Mouse (Mus musculus): ENCODE measurements at regions not wholly inside any gene's neighbourhood (a gene's known extent, or its start where the extent isn't known, plus 50 kb on each side); places are given as distances from the start of the nearest gene placed in this dataset.

DNA sequence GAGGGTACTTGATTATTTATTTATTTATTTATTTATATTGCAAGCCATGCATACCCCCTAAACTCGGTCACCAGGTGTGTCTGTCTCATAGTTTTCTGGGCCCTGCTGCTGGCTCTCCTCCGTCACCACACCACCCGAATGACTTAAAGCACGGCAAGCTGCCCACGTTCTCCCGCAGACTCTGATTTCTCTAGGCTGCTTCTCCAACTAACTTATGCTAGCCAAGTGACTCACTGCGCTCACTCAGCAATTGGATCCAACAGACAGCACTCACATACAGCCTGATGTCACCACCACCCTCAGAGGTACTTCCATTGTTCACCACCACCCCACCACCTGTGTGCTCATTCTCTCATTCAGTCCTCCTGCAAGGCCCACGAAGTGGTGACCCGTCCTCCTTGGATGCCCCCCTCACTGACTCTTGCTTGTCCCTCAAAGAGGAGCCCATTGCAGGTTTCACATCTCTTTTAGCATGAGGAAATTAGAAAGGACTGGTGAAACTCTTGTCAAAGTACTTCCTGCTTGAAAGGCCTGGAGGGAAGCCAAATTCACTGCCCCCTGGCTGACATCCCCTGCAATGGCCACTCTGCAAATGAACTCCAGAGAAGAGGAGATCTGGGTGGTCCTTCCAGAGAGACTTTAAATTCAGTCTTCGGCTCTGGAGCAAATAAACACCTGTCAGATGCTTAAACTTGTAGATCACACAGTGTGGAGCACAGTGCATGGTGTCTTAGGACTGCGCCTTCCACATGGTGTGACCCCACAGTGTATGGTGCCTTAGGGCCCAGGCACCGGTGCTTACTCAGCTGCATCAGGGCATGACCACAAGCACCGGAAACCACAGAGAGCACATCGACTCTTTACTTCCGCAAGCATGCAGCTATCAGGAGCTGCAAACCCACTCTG, 262.8 kb downstream of the Cxcl12 start:
- Histone ChIP-seq H3K27ac (ENCODE audit: insufficient read depth, low read depth, low read length) (peak overlapping the region; percentile 96), H3K4me1 (ENCODE audit: control insufficient read depth, insufficient read depth, low read length) (peaks cover 56% of the 10 kb centered on the region), H3K4me3 (ENCODE audit: insufficient read depth, low read length) (peak overlapping the region; percentile 36)
- TF ChIP-seq CTCF (IDR thresholded peaks at IDR 0.05; ENCODE audit: low read depth, low read length), result no peak
- TF ChIP-seq POLR2A (IDR thresholded peaks at IDR 0.05; ENCODE audit: borderline replicate concordance, low read depth, low read length), result no peak

DNA sequence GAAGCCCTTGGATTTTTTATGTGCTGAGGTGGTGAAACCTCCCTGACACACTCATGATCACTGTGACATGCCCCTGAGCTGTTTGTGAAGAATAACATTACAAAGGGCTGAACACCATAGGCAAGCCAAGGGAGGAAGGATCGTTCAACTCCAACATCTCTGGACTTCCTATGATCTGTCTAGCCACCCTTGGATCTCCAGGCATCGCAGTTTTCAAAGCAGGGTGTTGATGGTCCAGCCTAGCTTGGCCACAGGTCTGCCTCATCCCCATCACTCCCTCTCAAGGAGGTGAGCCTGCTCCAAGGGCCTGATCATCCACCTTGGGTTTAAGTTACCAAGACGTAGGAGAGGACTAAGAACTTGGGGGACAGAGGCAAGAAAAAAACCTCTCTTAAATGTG, 268.5 kb downstream of the Cxcl12 start:
- TF ChIP-seq CTCF (IDR thresholded peaks at IDR 0.05; ENCODE audit: low read depth, low read length), result no peak
- TF ChIP-seq POLR2A (IDR thresholded peaks at IDR 0.05; ENCODE audit: borderline replicate concordance, low read depth, low read length), result no peak
- Histone ChIP-seq H3K4me1 (ENCODE audit: control insufficient read depth, insufficient read depth, low read length) (peaks cover 26% of the 10 kb centered on the region), H3K27ac (ENCODE audit: insufficient read depth, low read depth, low read length) (no peak overlapping the region), H3K4me3 (ENCODE audit: insufficient read depth, low read length) (no peak overlapping the region)

DNA sequence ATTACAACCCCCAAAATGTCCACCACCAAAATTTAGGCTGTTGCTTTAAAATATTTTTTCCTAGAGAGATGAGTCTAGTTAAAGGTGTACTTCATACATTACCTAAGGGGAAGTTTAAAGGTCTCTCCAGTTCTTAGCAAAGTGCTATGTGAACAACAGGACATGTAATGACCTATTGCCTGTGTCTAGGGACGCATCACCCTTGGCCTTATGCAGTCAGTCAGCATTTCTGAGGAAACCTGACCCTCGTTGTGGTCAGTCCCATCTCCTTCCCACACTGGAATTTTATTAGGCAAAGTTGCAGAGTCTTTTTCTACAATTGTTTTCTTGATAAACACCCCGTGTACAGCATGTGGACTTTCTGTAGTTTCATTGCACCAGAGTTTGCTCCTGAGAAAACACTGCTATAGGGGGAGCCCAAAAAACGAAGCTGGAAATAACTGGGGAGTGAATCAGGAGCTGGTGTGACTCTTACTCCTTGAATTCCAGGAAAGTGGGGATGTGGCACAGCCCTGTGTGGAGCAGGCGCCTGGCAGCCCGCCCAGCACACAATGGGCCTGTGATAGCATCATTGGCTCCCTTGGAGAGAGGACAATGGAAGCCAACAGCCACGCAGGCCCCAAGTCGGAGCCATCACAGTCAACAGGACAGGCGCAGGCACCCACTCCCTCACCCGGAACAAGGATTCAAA, 269.2 kb downstream of the Cxcl12 start:
- Histone ChIP-seq H3K27ac (ENCODE audit: insufficient read depth, low read depth, low read length) (no peak overlapping the region), H3K4me3 (ENCODE audit: insufficient read depth, low read length) (no peak overlapping the region), H3K4me1 (ENCODE audit: control insufficient read depth, insufficient read depth, low read length) (peaks cover 19% of the 10 kb centered on the region)
- no peak for TF ChIP-seq POLR2A (IDR thresholded peaks at IDR 0.05; ENCODE audit: borderline replicate concordance, low read depth, low read length)
- no peak for TF ChIP-seq CTCF (IDR thresholded peaks at IDR 0.05; ENCODE audit: low read depth, low read length)

DNA sequence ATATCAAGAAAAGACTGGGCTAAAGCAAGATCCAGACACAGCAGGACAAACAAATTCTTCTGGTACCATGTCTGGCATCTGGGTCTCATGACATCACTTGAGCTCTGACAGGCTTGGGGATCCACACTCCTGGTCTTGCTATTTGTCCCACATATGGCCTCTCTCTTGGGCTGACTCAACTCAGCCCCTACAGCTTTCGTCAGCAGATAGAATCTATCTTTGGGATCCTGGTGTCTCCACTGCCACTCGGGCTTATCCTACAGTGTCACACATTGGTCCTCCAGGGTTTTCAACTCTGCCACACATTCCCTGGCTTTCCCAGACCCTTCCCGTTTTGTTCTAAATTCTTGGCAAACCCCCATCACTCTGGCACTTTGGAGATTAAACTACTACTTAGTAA, 280.3 kb downstream of the Cxcl12 start:
- peaks cover 2% of the 10 kb centered on the region for H3K4me1 ChIP-seq (ENCODE audit: control insufficient read depth, insufficient read depth, low read length)
- H3K4me3 ChIP-seq (ENCODE audit: insufficient read depth, low read length), result no peak overlapping the region
- no peak overlapping the region for H3K27ac ChIP-seq (ENCODE audit: insufficient read depth, low read depth, low read length)
- TF ChIP-seq CTCF (IDR thresholded peaks at IDR 0.05; ENCODE audit: low read depth, low read length) (no peak), POLR2A (IDR thresholded peaks at IDR 0.05; ENCODE audit: borderline replicate concordance, low read depth, low read length) (no peak)

DNA sequence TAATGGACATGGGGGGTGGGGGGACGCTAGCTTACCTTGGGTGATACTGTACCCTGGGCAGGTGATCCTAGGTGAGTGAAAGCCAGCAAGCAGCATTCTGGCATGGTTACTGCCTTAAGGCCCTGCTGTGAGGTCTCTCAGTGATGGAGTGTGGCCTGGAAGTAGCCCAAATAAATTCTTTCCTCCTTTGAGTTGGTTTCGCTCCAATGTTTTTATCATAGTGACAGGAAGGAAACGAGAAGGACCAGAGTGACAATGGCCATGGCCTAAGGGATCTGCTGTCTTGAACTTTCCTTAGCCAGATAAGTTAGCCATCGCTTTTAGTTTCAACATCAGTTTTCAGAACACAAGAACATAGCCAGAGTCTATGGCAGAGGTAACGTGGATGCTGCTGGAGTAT, 282.7 kb downstream of the Cxcl12 start:
- TF ChIP-seq POLR2A (IDR thresholded peaks at IDR 0.05; ENCODE audit: borderline replicate concordance, low read depth, low read length), result no peak
- TF ChIP-seq CTCF (IDR thresholded peaks at IDR 0.05; ENCODE audit: low read depth, low read length), result no peak
- Histone ChIP-seq H3K27ac (ENCODE audit: insufficient read depth, low read depth, low read length) (no peak overlapping the region), H3K4me1 (ENCODE audit: control insufficient read depth, insufficient read depth, low read length) (peaks cover 11% of the 10 kb centered on the region), H3K4me3 (ENCODE audit: insufficient read depth, low read length) (no peak overlapping the region)

DNA sequence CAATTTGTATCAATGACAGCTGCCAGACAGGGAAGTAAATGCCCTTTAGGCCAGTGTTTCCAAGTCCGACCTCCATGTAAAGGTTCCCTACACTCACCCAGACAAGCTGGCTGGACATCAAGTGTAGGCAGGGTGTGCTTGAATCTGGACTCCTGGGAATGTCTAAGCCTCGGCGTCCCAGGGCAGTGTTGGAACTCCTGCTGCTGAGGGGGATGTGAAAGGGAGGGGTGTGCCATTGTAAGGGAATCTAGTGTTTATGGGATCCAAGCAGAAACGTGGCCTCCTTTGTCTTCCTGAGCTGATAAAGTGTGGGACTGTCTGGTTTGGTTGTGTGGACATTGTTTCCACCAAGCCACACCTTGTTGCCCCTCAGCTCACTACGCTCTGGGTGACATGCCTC, 291.9 kb downstream of the Cxcl12 start:
- H3K4me1 ChIP-seq (ENCODE audit: control insufficient read depth, insufficient read depth, low read length), result peaks cover 14% of the 10 kb centered on the region
- H3K27ac ChIP-seq (ENCODE audit: insufficient read depth, low read depth, low read length), result no peak overlapping the region
- TF ChIP-seq POLR2A (IDR thresholded peaks at IDR 0.05; ENCODE audit: borderline replicate concordance, low read depth, low read length), result no peak
- no peak for TF ChIP-seq CTCF (IDR thresholded peaks at IDR 0.05; ENCODE audit: low read depth, low read length)
- H3K4me3 ChIP-seq (ENCODE audit: insufficient read depth, low read length), result no peak overlapping the region

DNA sequence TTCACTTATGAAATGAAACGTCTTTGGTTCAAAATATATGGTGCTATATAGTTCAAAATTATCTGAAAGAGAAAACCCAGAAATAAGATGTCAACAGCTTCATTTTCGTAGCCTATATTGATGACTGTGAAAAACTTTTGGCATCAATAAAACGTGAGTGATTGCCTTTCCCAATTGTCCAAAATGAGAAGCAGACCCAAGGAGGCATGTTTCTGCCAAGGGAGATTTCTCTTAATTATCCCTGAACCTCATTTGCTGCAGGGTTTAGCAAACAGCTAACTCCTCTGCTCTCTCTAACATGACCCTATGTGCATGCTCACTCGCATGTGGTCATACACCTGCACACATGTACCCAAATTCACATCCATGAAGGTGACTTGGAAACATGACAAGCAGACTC, 296.8 kb downstream of the Cxcl12 start:
- no peak for TF ChIP-seq CTCF (IDR thresholded peaks at IDR 0.05; ENCODE audit: low read depth, low read length)
- TF ChIP-seq POLR2A (IDR thresholded peaks at IDR 0.05; ENCODE audit: borderline replicate concordance, low read depth, low read length), result no peak
- Histone ChIP-seq H3K27ac (ENCODE audit: insufficient read depth, low read depth, low read length) (no peak overlapping the region), H3K4me3 (ENCODE audit: insufficient read depth, low read length) (no peak overlapping the region), H3K4me1 (ENCODE audit: control insufficient read depth, insufficient read depth, low read length) (peaks cover 24% of the 10 kb centered on the region)

DNA sequence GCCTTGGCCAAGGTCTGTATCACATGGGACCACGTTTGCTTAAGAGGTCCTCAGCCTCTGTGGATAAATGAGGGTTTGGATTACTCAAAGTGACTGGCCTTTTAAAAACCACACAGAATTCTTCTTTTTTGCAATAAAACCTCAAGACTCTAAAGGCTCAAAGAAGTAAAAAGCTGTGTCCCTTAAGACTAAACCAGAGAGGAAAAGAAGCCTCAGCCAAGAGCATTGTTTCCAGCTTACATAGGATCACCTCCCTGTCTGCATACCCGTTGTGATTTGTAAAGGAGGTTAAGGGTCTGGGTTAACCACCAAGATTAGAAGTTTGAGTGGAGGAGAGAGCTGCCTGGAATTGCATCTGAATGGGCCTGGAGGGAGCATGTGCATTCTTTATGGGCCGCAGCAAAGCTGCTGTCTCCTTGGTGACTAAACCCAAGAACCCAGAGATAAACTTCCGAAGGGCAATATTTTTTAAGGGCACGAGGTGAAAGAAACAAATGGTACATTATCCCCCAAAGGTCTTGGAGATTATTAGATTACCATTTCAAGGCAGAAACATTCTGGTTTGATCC, 297.4 kb downstream of the Cxcl12 start:
- Histone ChIP-seq H3K27ac (ENCODE audit: insufficient read depth, low read depth, low read length) (no peak overlapping the region), H3K4me3 (ENCODE audit: insufficient read depth, low read length) (no peak overlapping the region), H3K4me1 (ENCODE audit: control insufficient read depth, insufficient read depth, low read length) (peaks cover 22% of the 10 kb centered on the region)
- TF ChIP-seq CTCF (IDR thresholded peaks at IDR 0.05; ENCODE audit: low read depth, low read length), result no peak
- no peak for TF ChIP-seq POLR2A (IDR thresholded peaks at IDR 0.05; ENCODE audit: borderline replicate concordance, low read depth, low read length)

DNA sequence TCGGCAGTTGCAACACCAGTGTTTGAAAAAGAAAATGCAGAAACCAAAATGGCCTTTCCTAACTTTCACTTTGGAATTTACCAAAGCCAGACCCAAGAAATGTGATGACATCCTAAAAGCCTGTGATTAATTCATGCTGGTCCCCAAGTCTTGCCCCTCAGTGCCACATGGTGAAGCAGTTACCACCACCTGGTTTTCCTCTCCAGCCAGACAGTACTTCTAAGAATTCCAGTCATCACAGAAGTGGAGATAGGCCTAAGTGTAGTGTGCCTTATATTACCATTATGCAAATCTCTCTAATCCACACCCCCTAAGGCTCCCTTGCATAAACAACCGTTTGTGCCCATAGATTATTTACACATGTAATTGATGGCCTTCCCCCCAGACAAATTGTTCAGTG, 311.0 kb downstream of the Cxcl12 start:
- H3K4me1 ChIP-seq (ENCODE audit: control insufficient read depth, insufficient read depth, low read length), result no peaks in the 10 kb centered on the region
- H3K4me3 ChIP-seq (ENCODE audit: insufficient read depth, low read length), result no peak overlapping the region
- no peak overlapping the region for H3K27ac ChIP-seq (ENCODE audit: insufficient read depth, low read depth, low read length)
- TF ChIP-seq POLR2A (IDR thresholded peaks at IDR 0.05; ENCODE audit: borderline replicate concordance, low read depth, low read length) (no peak), CTCF (IDR thresholded peaks at IDR 0.05; ENCODE audit: low read depth, low read length) (no peak)

DNA sequence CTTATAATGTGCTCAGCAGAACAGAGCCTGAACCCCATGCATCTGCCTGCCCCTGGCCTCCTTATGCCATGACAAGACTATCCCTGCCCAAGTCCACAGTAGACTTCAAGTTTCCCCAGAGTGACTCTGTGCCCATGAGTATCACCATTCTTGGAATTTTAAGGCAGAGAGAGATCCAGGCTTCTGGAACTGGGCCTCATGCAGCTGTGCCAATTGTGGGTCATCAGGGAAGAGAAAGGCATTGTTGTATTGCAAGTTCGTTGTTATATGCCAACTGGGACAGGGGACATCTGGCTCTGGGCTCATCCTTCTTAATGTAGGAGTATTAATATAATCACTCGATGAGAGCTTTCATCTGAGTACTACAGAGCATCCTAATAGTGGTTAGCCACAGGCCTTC, 312.1 kb downstream of the Cxcl12 start:
- H3K4me3 ChIP-seq (ENCODE audit: insufficient read depth, low read length), result no peak overlapping the region
- TF ChIP-seq CTCF (IDR thresholded peaks at IDR 0.05; ENCODE audit: low read depth, low read length) (no peak), POLR2A (IDR thresholded peaks at IDR 0.05; ENCODE audit: borderline replicate concordance, low read depth, low read length) (no peak)
- H3K4me1 ChIP-seq (ENCODE audit: control insufficient read depth, insufficient read depth, low read length), result no peaks in the 10 kb centered on the region
- H3K27ac ChIP-seq (ENCODE audit: insufficient read depth, low read depth, low read length), result no peak overlapping the region
